Mouse (Mus musculus): Measurements from ENCODE around the gene Inpp4b. TPM values are rescaled to one million over a fixed set of nuclear protein-coding genes. Genes with fewer than 3 reads are reported as not detected.

The Inpp4b gene
- polyA plus RNA-seq, 1 experiment from 2014 or later = 9.8 TPM

DNA sequence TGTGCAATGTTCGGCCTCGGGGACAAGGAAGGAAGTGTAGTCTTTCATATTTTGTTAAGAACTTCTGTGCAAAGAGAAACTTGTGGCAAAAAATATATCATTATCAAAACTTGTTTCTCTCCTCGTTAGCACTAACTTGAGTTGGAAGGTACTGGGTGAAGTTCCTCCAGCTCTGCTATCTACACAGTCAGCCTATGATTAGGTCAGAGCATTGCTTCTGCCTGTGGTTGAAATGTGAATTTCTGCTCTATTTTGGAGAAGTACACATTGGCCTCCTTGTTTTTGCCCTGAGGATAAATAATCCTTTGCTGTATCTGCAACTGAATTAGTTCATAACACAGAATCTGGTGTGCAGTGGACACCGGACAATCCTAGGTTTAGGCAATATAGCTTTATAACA is 431.7 kb downstream of the Inpp4b start:
- no peaks in the 10 kb centered on the region; the same call in 1 of the 2 replicates for H3K4me1 ChIP-seq
- no peaks in the 10 kb centered on the region for H3K27me3 ChIP-seq
- 74% methylated on average over 4 of the region's 4 CpGs for WGBS
- H3K4me2 ChIP-seq = no peak overlapping the region
- ATAC-seq (replicated peaks; ENCODE audit: low FRiP score) = no peak
- H3K9me3 ChIP-seq (replicated peaks) = no peaks in the 10 kb centered on the region
- H3K9ac ChIP-seq = no peak overlapping the region
- H3K36me3 ChIP-seq = no peaks in the 10 kb centered on the region
- no peak overlapping the region for H3K27ac ChIP-seq
- H3K4me3 ChIP-seq (replicated peaks) = no peak overlapping the region

DNA sequence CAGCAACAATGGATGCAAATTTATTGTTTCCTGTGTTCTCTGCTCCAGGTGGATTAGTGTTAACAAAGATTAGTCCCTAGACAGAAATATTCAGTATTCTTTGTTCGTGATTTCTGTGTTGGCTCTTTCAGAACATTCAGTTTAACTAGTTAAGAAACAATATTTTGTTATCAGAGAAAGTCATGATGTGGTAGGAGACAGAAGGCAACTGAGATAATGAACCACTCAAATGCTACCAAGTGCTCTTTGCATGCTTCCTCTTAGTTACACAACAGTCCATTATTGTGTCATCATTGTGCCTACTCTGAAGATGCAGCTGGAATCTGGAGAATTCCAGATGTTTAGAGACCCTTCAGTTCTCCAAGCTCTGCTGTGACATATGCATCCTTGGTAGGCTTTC is 432.1 kb downstream of the Inpp4b start:
- H3K4me2 ChIP-seq = no peak overlapping the region
- H3K4me1 ChIP-seq = no peaks in the 10 kb centered on the region
- 54% methylated on average over 1 of the region's 1 CpGs for WGBS
- H3K27ac ChIP-seq = no peak overlapping the region
- no peak overlapping the region for H3K9ac ChIP-seq
- ATAC-seq (replicated peaks; ENCODE audit: low FRiP score) = no peak
- H3K9me3 ChIP-seq (replicated peaks) = no peaks in the 10 kb centered on the region
- no peaks in the 10 kb centered on the region for H3K27me3 ChIP-seq
- no peaks in the 10 kb centered on the region for H3K36me3 ChIP-seq
- H3K4me3 ChIP-seq (replicated peaks) = no peak overlapping the region

DNA sequence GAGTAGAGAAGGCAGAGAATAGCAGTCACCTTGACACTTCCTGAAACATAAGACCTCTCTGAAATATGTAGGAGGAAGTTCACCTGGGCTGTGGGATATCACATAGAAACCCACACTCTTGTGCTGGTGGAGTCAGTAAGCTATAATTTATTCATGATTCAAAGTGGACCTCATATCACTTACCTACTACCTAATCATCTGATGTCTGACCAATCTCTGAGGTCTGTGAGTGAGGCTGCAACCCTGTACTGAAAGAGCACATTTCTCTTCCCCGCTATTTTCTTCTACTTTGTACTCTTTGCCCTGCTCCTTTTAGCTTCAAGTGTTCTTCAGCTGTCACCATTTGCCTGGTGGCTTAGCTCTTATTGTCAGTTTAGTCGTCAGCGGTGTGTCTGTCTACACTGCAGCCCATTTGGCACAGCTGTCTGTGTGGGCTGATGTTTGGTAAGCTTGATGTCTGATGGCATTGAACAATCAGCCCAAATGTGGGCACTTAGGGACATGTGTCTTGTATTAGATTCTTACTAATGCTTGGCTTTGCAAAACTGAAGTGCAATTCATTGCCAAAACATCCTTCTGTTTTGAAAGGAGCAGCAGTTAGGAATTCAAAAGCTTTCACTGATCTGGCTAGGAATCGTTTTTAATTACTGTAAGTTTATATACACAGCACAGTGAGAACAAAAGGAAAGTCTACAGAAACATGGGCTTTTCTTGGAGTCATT is 434.3 kb downstream of the Inpp4b start:
- Histone ChIP-seq H3K27me3 (no peaks in the 10 kb centered on the region), H3K27ac (no peak overlapping the region), H3K4me3 (replicated peaks) (no peak overlapping the region), H3K4me1 (no peaks in the 10 kb centered on the region), H3K9me3 (replicated peaks) (no peaks in the 10 kb centered on the region), H3K4me2 (no peak overlapping the region), H3K9ac (no peak overlapping the region), H3K36me3 (no peaks in the 10 kb centered on the region)
- 46% methylated on average over 4 of the region's 4 CpGs for WGBS
- ATAC-seq (replicated peaks; ENCODE audit: low FRiP score) = no peak

DNA sequence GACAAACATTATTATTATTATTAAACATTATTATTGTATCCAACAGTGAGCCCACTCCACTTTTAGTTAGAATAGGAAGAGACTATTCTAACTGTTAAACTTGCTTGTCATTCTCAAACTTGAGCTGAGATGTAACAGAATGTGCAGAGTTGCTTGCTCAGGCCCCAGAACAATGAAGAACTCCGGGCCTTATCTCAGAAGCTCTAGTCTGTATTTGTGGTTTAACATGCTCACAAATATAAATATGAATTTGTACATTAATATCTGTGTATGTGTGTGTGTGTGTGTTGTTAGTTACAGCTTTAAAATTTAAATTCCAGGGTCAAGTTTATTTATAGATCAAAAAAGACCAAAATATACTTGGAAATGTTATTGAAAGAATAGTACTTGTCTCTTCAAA is 435.3 kb downstream of the Inpp4b start:
- 86% methylated on average over 1 of the region's 1 CpGs for WGBS

DNA sequence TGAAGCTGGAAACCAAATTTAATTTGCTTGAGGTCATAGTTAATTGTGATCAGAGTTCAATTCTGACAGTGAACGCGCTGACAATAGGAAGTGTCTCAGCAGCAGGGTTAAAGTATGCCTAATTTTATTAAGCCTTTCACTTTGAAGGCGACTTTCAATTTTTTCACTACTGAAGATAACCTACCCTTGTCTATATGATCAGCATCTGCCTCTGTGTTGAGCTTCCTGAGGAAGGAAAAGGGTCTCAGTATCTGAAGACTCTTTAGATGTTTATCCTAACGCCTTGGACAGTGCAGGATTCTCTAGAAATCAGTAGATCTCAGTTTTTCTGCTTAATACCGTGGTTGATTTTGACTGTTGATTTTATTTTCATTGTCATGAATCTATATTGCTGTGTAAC is 437.1 kb downstream of the Inpp4b start:
- Histone ChIP-seq H3K36me3 (no peaks in the 10 kb centered on the region), H3K9me3 (replicated peaks) (no peaks in the 10 kb centered on the region), H3K4me2 (no peak overlapping the region), H3K9ac (no peak overlapping the region), H3K4me1 (no peaks in the 10 kb centered on the region), H3K27ac (no peak overlapping the region), H3K4me3 (replicated peaks) (no peak overlapping the region), H3K27me3 (no peaks in the 10 kb centered on the region)
- no peak for ATAC-seq (replicated peaks; ENCODE audit: low FRiP score)
- WGBS = 90% methylated on average over 5 of the region's 5 CpGs

More for the DNA sequence above, 435.3 kb downstream of the Inpp4b start:
- Histone ChIP-seq H3K4me1 (no peaks in the 10 kb centered on the region), H3K4me3 (replicated peaks) (no peak overlapping the region), H3K27ac (no peak overlapping the region), H3K36me3 (no peaks in the 10 kb centered on the region), H3K4me2 (no peak overlapping the region), H3K9me3 (replicated peaks) (no peaks in the 10 kb centered on the region), H3K9ac (no peak overlapping the region), H3K27me3 (no peaks in the 10 kb centered on the region)
- ATAC-seq (replicated peaks; ENCODE audit: low FRiP score) = no peak

DNA sequence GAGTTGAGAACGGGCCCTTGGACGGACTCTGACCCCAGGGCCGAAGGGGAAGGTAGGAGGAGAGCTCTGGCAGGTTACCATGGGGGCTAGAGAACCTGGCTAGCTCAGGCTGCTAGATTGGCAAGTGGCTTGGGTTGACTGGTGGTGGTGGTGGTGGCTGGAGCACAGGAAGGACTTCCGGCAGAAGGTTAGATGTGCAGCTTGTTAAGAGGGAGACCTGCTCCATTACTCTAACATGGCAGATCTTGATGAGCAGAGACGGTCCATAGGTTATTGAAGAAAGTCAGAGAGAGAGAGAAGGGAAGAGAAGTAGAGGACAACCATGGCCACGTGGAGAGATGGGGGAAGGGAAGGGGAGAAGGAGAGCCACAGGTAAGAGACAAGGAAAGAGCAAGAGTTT is 437.8 kb downstream of the Inpp4b start:
- Histone ChIP-seq H3K27ac (no peak overlapping the region), H3K36me3 (no peaks in the 10 kb centered on the region), H3K4me1 (no peaks in the 10 kb centered on the region), H3K9ac (no peak overlapping the region), H3K4me2 (no peak overlapping the region), H3K4me3 (replicated peaks) (no peak overlapping the region), H3K27me3 (no peaks in the 10 kb centered on the region), H3K9me3 (replicated peaks) (no peaks in the 10 kb centered on the region)
- WGBS = 87% methylated on average over 6 of the region's 6 CpGs
- no peak for ATAC-seq (replicated peaks; ENCODE audit: low FRiP score)

DNA sequence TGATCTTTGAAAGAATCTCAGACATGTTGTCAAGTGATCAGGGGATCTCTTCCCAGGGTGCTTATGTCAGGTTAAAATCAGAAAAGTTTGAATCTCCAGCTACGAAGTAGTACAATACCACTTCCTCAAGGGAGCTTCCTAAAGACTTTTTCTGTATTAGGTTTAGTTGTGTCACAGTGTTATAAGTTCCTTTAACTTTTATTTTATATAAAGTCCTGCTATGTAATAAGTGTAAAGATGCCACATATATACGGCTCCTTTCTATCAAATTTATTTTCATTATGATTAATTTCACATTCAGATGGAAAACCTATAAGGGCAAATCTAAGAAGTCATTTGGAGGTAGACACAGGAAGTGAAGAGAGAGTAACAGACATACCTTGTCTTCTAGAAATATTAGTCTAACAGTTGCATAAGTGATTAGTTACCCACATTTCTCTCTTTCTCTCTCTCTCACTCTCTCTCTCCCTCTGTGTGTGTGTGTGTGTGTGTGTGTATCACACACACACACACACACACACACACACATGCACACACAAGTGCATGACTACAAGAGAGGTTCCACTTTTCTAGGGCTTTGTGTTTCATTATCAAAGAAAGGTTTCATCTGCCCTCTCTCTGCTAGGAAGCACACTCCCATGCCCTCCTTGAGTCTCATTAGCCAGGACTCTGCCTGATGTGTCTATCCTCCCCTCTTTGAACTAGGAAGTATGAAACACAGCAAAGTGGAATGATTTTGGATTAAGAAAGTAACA is 438.7 kb downstream of the Inpp4b start:
- Histone ChIP-seq H3K36me3 (no peaks in the 10 kb centered on the region), H3K27me3 (no peaks in the 10 kb centered on the region), H3K9ac (no peak overlapping the region), H3K4me2 (no peak overlapping the region), H3K9me3 (replicated peaks) (no peaks in the 10 kb centered on the region), H3K4me1 (no peaks in the 10 kb centered on the region), H3K4me3 (replicated peaks) (no peak overlapping the region), H3K27ac (no peak overlapping the region)
- 89% methylated on average over 2 of the region's 2 CpGs for WGBS
- ATAC-seq (replicated peaks; ENCODE audit: low FRiP score) = no peak

DNA sequence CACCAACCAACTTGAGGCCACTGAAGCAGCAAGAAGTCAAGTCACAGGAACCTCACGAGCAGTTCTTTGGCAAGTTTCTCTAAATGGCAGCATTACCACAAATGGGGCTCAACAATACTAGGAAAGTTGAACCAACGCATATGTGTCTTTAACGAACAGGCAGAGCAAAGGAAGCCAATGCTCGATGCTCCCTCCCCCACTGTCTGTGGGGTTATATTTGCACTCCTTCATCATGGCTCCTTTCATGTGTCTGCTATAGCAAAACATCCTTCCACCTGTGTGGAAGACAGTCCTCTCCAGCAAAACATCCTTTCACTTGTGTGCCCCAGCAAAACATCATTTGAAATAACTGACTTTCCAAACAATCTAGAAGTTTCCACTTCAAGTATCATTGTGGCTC is 440.4 kb downstream of the Inpp4b start:
- ATAC-seq (replicated peaks; ENCODE audit: low FRiP score) = no peak
- no peak overlapping the region for H3K9ac ChIP-seq
- no peak overlapping the region for H3K4me3 ChIP-seq (replicated peaks)
- no peaks in the 10 kb centered on the region for H3K27me3 ChIP-seq
- H3K9me3 ChIP-seq (replicated peaks) = no peaks in the 10 kb centered on the region
- no peaks in the 10 kb centered on the region for H3K4me1 ChIP-seq
- H3K36me3 ChIP-seq = no peaks in the 10 kb centered on the region
- H3K27ac ChIP-seq = no peak overlapping the region
- H3K4me2 ChIP-seq = no peak overlapping the region
- WGBS = 92% methylated on average over 4 of the region's 4 CpGs

DNA sequence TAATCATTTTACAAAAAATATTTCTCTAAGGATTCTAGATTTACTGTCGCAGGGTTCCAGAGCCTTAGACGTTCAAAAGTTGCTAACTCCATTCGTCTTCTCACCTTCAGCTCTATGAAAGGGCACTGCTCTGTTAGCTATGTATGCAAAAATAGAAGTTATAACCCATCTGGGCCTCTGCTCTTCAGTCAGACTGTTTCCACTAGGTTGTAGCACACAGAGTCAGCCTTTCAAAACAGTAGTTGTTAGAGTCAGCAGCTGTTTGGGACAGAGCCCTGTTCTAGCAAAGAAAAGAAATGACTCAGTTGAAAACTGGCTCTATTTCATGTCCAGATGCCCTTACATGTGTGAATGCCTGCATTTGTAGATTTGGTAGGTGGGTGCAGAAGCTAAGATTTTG is 442.4 kb downstream of the Inpp4b start:
- H3K4me1 ChIP-seq = no peaks in the 10 kb centered on the region
- no peak overlapping the region for H3K4me2 ChIP-seq
- no peaks in the 10 kb centered on the region for H3K27me3 ChIP-seq
- ATAC-seq (replicated peaks; ENCODE audit: low FRiP score) = no peak
- H3K27ac ChIP-seq = no peak overlapping the region
- no peak overlapping the region for H3K4me3 ChIP-seq (replicated peaks)
- no peaks in the 10 kb centered on the region for H3K36me3 ChIP-seq
- no peak overlapping the region for H3K9ac ChIP-seq
- no peaks in the 10 kb centered on the region for H3K9me3 ChIP-seq (replicated peaks)
- 76% methylated on average over 3 of the region's 3 CpGs for WGBS

DNA sequence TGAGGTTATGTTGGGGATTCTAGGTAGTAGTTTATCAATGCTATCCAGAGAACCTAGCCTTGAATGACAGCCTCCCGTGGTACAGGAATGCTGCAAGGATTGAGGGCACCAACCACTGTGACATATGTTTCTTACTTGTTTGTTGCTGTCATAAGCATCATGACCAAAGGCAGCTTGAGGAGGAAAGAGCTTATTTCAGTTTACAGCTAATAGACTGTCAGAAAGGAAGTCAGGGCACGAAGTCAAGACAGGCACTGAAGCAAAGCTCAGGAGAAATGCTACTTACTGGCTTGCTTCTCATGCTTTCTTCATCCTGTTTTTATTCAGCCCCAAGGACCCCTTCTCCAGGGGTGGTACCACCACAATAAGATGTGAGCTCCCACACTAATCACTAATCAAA is 446.1 kb downstream of the Inpp4b start:
- Histone ChIP-seq H3K27ac (no peak overlapping the region), H3K27me3 (no peaks in the 10 kb centered on the region), H3K4me3 (replicated peaks) (no peak overlapping the region), H3K9ac (no peak overlapping the region), H3K36me3 (no peaks in the 10 kb centered on the region), H3K4me1 (no peaks in the 10 kb centered on the region), H3K9me3 (replicated peaks) (no peaks in the 10 kb centered on the region), H3K4me2 (no peak overlapping the region)
- WGBS = 73% methylated on average over 2 of the region's 2 CpGs
- no peak for ATAC-seq (replicated peaks; ENCODE audit: low FRiP score)

DNA sequence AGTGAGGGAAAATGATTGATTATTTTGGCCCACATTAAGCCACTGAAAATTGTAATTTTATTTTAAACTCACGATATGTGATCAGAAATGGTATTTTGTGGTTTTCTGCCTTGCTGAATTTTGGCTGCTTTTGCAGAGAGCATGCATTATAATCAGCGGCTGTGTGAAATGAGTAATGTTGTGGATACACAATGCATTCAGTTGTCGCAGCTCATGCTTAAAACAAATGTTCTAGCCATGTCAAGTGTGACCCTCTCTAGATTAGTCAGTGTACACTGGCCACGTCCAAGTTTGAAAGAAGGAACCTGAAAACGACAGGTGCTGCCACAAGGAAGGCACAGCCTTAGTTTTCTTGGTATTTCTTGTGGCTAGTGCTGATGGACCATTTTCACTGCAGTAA is 450.3 kb downstream of the Inpp4b start:
- Histone ChIP-seq H3K4me2 (no peak overlapping the region), H3K4me1 (no peaks in the 10 kb centered on the region), H3K27ac (no peak overlapping the region), H3K9ac (no peak overlapping the region), H3K4me3 (replicated peaks) (no peak overlapping the region), H3K36me3 (no peaks in the 10 kb centered on the region), H3K27me3 (no peaks in the 10 kb centered on the region), H3K9me3 (replicated peaks) (no peaks in the 10 kb centered on the region)
- ATAC-seq (replicated peaks; ENCODE audit: low FRiP score) = no peak
- WGBS = 69% methylated on average over 5 of the region's 5 CpGs

DNA sequence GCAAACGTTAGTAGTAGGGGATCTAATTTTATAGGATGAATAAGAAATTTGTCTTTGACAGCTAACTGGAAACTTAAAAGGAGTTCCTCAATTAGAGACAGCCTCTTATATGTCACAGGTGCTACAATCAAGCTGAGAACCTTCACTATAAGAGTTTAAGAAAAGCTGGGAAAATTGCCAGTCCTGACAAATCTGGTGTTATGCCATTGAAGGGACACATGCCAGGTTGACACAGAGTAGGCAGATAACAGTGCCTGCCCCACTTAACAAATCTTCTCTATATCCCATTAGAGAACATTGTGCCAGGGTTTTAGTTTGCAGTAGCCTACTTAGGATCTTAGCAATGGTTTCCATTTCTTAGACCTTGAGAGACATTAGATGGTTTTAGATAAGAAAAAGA is 456.1 kb downstream of the Inpp4b start:
- Histone ChIP-seq H3K9ac (no peak overlapping the region), H3K4me1 (peaks cover 8% of the 10 kb centered on the region), H3K9me3 (replicated peaks) (no peaks in the 10 kb centered on the region), H3K4me3 (replicated peaks) (no peak overlapping the region), H3K36me3 (no peaks in the 10 kb centered on the region), H3K27ac (no peak overlapping the region), H3K4me2 (no peak overlapping the region), H3K27me3 (no peaks in the 10 kb centered on the region)
- ATAC-seq (replicated peaks; ENCODE audit: low FRiP score) = no peak
- 68% methylated on average over 1 of the region's 1 CpGs for WGBS

DNA sequence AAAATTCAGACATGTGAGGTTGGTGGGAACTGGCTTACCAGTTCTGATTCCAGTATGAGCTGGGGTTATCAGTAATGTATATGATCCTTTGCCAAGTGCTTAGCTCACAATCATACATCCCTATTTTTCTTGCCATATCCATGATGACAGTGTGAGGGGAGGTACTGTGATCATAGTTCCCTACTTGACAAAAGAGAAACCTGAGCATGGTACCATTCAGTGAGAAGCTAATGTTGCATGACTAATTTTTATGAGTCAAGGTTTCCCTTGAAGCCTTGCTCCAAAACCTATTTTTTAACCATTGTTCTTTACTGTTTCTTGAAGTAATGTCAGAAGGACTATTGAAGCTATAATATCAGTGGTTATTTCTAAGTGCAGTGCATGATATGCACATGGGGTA is 458.4 kb downstream of the Inpp4b start:
- ATAC-seq (replicated peaks; ENCODE audit: low FRiP score) = peak; percentile 76
- Histone ChIP-seq H3K9me3 (replicated peaks) (no peaks in the 10 kb centered on the region), H3K27ac (no peak overlapping the region), H3K4me2 (no peak overlapping the region), H3K4me1 (peaks cover 8% of the 10 kb centered on the region), H3K4me3 (replicated peaks) (no peak overlapping the region), H3K9ac (no peak overlapping the region), H3K36me3 (no peaks in the 10 kb centered on the region), H3K27me3 (no peaks in the 10 kb centered on the region)

Data from kidney, embryonic 15.5 days (tissue).